Mouse (Mus musculus) granulocyte monocyte progenitor cell, adult 5-6 weeks (primary cell): ENCODE measurements at regions not wholly inside any gene's neighbourhood (a gene's known extent, or its start where the extent isn't known, plus 50 kb on each side); places are given as distances from the start of the nearest gene placed in this dataset.

ENCODE experiments used
- ATAC-seq: replicated peaks from 2 replicates; pipeline ENCODE4 v1.8.0; 2016; ENCODE audit warnings: mild to moderate bottlenecking, moderate TSS enrichment, inconsistent platforms; ENCODE audit not compliant: poor library complexity, severe bottlenecking

- no peak for ATAC-seq
Measured at GRCm38 (mm10) chr19:14035371-14035770, 122.0 kb downstream of the Olfr1505 start.

- no peak for ATAC-seq
Measured at GRCm38 (mm10) chr19:14035785-14036184, 122.5 kb downstream of the Olfr1505 start.

- no peak for ATAC-seq
Measured at GRCm38 (mm10) chr19:14036750-14037149, 123.4 kb downstream of the Olfr1505 start.

- ATAC-seq, result no peak
Measured at GRCm38 (mm10) chr19:14042753-14043152, 129.4 kb downstream of the Olfr1505 start.

GRCm38 (mm10) chr19:14045456-14045855 lies 132.1 kb downstream of the Olfr1505 start:
- ATAC-seq, result no peak

- ATAC-seq, result no peak
Measured at GRCm38 (mm10) chr19:14052052-14052451, 138.7 kb downstream of the Olfr1505 start.

- no peak for ATAC-seq
Measured at GRCm38 (mm10) chr19:14080538-14080937, 167.2 kb downstream of the Olfr1505 start.

GRCm38 (mm10) chr19:14084726-14085125 lies 171.4 kb downstream of the Olfr1505 start:
- no peak for ATAC-seq

GRCm38 (mm10) chr19:14090106-14090505 lies 176.8 kb downstream of the Olfr1505 start:
- no peak for ATAC-seq

GRCm38 (mm10) chr19:14094191-14094590 lies 180.9 kb downstream of the Olfr1505 start:
- ATAC-seq, result no peak

- no peak for ATAC-seq
Measured at GRCm38 (mm10) chr19:14096187-14096586, 182.9 kb downstream of the Olfr1505 start.

GRCm38 (mm10) chr19:14109091-14109490 lies 195.8 kb downstream of the Olfr1505 start:
- ATAC-seq, result no peak

- no peak for ATAC-seq
Measured at GRCm38 (mm10) chr19:14123348-14124113, 210.2 kb downstream of the Olfr1505 start.

GRCm38 (mm10) chr19:14124250-14124827 lies 211.0 kb downstream of the Olfr1505 start:
- no peak for ATAC-seq

GRCm38 (mm10) chr19:14124986-14125385 lies 211.7 kb downstream of the Olfr1505 start:
- no peak for ATAC-seq

GRCm38 (mm10) chr19:14128397-14129209 lies 215.3 kb downstream of the Olfr1505 start:
- ATAC-seq, result no peak

GRCm38 (mm10) chr19:14161217-14161616 lies 247.9 kb downstream of the Olfr1505 start:
- no peak for ATAC-seq

GRCm38 (mm10) chr19:14162773-14163172 lies 249.4 kb downstream of the Olfr1505 start:
- no peak for ATAC-seq

- ATAC-seq, result no peak
Measured at GRCm38 (mm10) chr19:14165775-14166174, 252.4 kb downstream of the Olfr1505 start.

GRCm38 (mm10) chr19:14180244-14180643 lies 266.9 kb downstream of the Olfr1505 start:
- ATAC-seq, result no peak

GRCm38 (mm10) chr19:14180956-14181355 lies 267.6 kb downstream of the Olfr1505 start:
- no peak for ATAC-seq
